ENCODE assay signal across 8 mouse cellular contexts in genomic region chr7:130380769-130381355, GRCm38 (mm10).
DNase-seq lines count a peak whose midpoint lies in the region; ATAC-seq and TF ChIP-seq lines count a peak whose summit lies in the region.

No protein-coding gene starts in this region.

- intact Hi-C loops in left cerebral cortex, adult 2 months (cut with DNase I), result loop anchor here (5.0 kb wide), 2 partner anchors 109 to 729 kb away; no protein-coding TSS in a partner anchor
- intact Hi-C loops in left cerebral cortex, postnatal 36 days (cut with DNase I), result loop anchor here (5.0 kb wide), 3 partner anchors 91 to 729 kb away; no protein-coding TSS in a partner anchor

- no peak overlapping the region for H3K4me2 ChIP-seq in hindbrain, embryonic 16.5 days (ENCODE audit: low read length)

- 0 out of 2 replicates have a peak, but pooled peaks cover 2% of the 10 kb centered on the region for H3K27me3 ChIP-seq in hindbrain, embryonic 16.5 days (replicated peaks; ENCODE audit: control insufficient read depth, insufficient read depth, low read length)

- TF ChIP-seq CTCF in left cerebral cortex, adult 2 months (IDR thresholded peaks at IDR 0.05), result peak; percentile 47

- ATAC-seq in hindbrain, embryonic 16.5 days, result peak; percentile 57; the same call in 1 of the 2 replicates
- no peak for ATAC-seq in activated CD4-positive, CD25-positive, alpha-beta regulatory T cell, adult 4 months

- 50% methylated on average over 8 of the region's 8 CpGs for WGBS in hindbrain, embryonic 16.5 days

- H3K27ac ChIP-seq in left cerebral cortex, adult 2 months, result no peak overlapping the region; the same call in 1 of the 2 replicates
- peak overlapping the region; percentile 68 for H3K27ac ChIP-seq in hindbrain, embryonic 16.5 days (ENCODE audit: low read depth, low read length)

- no peak overlapping the region for H3K9ac ChIP-seq in hindbrain, embryonic 16.5 days (ENCODE audit: low read depth, low read length)

- peak; percentile 28 for DNase-seq in adrenal gland, adult 2 months
- no peak for DNase-seq in adrenal gland, postnatal 4 days (ENCODE audit: low spot score in 2 of 2)
- DNase-seq in left cerebral cortex, adult 2 months (ENCODE audit: extremely low spot score in 1 of 2, low spot score in 2 of 2), result no peak
- no peak for DNase-seq in left cerebral cortex, postnatal 36 days (ENCODE audit: low spot score in 2 of 2)
- peak; percentile 73 for DNase-seq in cerebellum, adult 8-10 months
- DNase-seq in embryo, embryonic 11 days, result no peak

- H3K4me1 ChIP-seq in hindbrain, embryonic 16.5 days (ENCODE audit: control insufficient read depth, insufficient read depth, low read depth, low read length), result peaks cover 9% of the 10 kb centered on the region

- H3K9me3 ChIP-seq in hindbrain, embryonic 16.5 days (ENCODE audit: control insufficient read depth, low read length), result no peaks in the 10 kb centered on the region

- H3K4me3 ChIP-seq in left cerebral cortex, adult 2 months, result no peak overlapping the region
- H3K4me3 ChIP-seq in hindbrain, embryonic 16.5 days (ENCODE audit: low read length), result no peak overlapping the region

- no peaks in the 10 kb centered on the region; the same call in 1 of the 2 replicates for H3K36me3 ChIP-seq in hindbrain, embryonic 16.5 days (ENCODE audit: control insufficient read depth, insufficient read depth, low read length)

Comparison
In these comparisons a context has a peak if more than half of its experiments do, and no peak if none do; other contexts are left out.
1. DNase-seq: peak in adrenal gland, adult 2 months (single experiment) and cerebellum, adult 8-10 months (single experiment); none in adrenal gland, postnatal 4 days (0 of 2), left cerebral cortex, adult 2 months (0 of 2), left cerebral cortex, postnatal 36 days (0 of 2) and embryo, embryonic 11 days (single experiment).